Mouse (Mus musculus): ENCODE results near the gene Klhl32. TPM values are rescaled to one million over a fixed set of nuclear protein-coding genes. Genes with fewer than 3 reads are reported as not detected.

The Klhl32 gene
- total and polyA plus RNA-seq, 3 experiments: 0.03 TPM; not detected in 2

DNA sequence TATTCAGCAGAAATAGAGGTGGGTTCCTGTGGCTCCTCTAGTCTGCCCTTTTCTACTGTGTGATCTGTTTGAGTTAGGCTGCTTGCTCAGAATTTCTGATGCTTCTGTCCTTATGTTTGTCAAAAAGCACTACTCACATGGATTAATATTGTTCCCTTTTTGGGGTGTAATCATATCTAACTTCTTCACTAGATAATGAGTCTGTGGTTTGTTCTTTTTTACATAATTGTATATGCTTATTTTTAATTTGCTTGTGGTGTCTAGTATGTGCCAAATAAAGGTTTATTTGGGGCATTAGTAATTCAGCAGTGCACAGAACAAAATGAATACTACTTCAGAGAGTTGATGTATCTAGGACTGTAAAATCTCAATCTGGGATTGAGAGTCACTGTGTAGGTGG, 256.1 kb downstream of the Klhl32 start:
- TF ChIP-seq ETS1 (IDR thresholded peaks at IDR 0.05; ENCODE audit: low read depth, low read length) (peak; percentile 33; the same call in 1 of the 2 replicates), SIN3A (IDR thresholded peaks at IDR 0.05; ENCODE audit: low read length) (0 out of 2 replicates have a peak, but pooled peaks have one; percentile 28), USF2 (IDR thresholded peaks at IDR 0.05; ENCODE audit: borderline replicate concordance in 1 of 2, insufficient read depth in 1 of 2, low read depth in 1 of 2, low read length in 2 of 2) (no peak), ELF1 (IDR thresholded peaks at IDR 0.05; ENCODE audit: low read depth, low read length) (no peak), ZNF384 (IDR thresholded peaks at IDR 0.05; ENCODE audit: low read depth, low read length) (no peak), USF1 (IDR thresholded peaks at IDR 0.05; ENCODE audit: low read depth, low read length) (no peak), ZKSCAN1 (IDR thresholded peaks at IDR 0.05; ENCODE audit: low read depth, low read length) (no peak), ZC3H11A (IDR thresholded peaks at IDR 0.05; ENCODE audit: low read depth, low read length) (no peak), GATA1 (IDR thresholded peaks at IDR 0.05; ENCODE audit: low read depth, low read length) (peak; percentile 58; the same call in 1 of the 2 replicates), RCOR1 (IDR thresholded peaks at IDR 0.05; ENCODE audit: low read depth, low read length) (no peak), E2F4 (IDR thresholded peaks at IDR 0.05; ENCODE audit: borderline replicate concordance, low read depth, low read length) (no peak), JUND (IDR thresholded peaks at IDR 0.05; ENCODE audit: low read depth, low read length) (no peak), CHD2 (IDR thresholded peaks at IDR 0.05; ENCODE audit: low read length) (no peak), EP300 (IDR thresholded peaks at IDR 0.05; ENCODE audit: low read depth in 1 of 2, low read length in 2 of 2) (peak; percentile 25 to 51; a peak in 3 of 4 replicates), UBTF (IDR thresholded peaks at IDR 0.05; ENCODE audit: borderline replicate concordance, insufficient read depth, low read depth, low read length) (no peak), MYC (IDR thresholded peaks at IDR 0.05; ENCODE audit: low read depth, low read length) (0 out of 2 replicates have a peak, but pooled peaks have one; percentile 15)
- Histone ChIP-seq H3K4me3 (ENCODE audit: control insufficient read depth in 1 of 2, insufficient read depth in 1 of 2, low read depth in 2 of 2, low read length in 2 of 2) (no peak overlapping the region), H3K27me3 (ENCODE audit: control insufficient read depth in 1 of 2, insufficient read depth in 2 of 2, low read length in 2 of 2) (no peaks in the 10 kb centered on the region), H3K4me1 (ENCODE audit: control insufficient read depth in 1 of 2, insufficient read depth in 2 of 2, low read length in 2 of 2) (peaks cover 19 to 20% of the 10 kb centered on the region in 2 experiments), H3K36me3 (ENCODE audit: control insufficient read depth in 1 of 2, insufficient read depth in 2 of 2, low read length in 2 of 2) (peaks cover 18 to 33% of the 10 kb centered on the region in 2 experiments), H3K9ac (ENCODE audit: control insufficient read depth, low read depth, low read length, poor library complexity, severe bottlenecking) (no peak overlapping the region), H3K27ac (ENCODE audit: control insufficient read depth, low read depth, low read length) (no peak overlapping the region), H3K79me2 (ENCODE audit: control insufficient read depth, insufficient read depth, low read length, poor library complexity) (no peaks in the 10 kb centered on the region), H3K9me3 (replicated peaks; ENCODE audit: insufficient read depth, low read length) (no peaks in the 10 kb centered on the region)
- DNase-seq (ENCODE audit: low read depth, low spot score): peak; percentile 23

DNA sequence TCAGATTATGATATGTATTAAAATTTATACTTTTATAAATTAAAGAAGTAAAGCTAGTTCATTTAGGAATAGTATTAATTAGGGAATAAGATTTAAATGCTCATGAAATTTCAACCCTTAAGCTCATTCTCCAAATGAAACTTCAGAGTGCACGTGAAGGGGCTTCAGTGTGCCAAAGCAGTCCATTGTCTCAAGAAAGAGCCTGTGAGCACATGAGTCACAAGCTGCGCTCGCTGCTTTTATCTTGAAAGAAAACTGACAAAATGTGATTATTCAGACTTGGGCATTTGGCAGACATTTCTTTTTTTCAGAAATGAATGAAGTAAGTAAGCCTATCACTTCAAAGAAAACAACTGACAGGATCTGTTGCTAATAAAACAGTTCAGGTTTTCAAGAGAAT, 266.9 kb downstream of the Klhl32 start:
- H3K79me2 ChIP-seq (ENCODE audit: control insufficient read depth, insufficient read depth, low read length, poor library complexity): no peaks in the 10 kb centered on the region
- no peaks in the 10 kb centered on the region for H3K9me3 ChIP-seq (replicated peaks; ENCODE audit: insufficient read depth, low read length)
- no peak for DNase-seq (ENCODE audit: low read depth, low spot score)
- no peak overlapping the region for H3K9ac ChIP-seq (ENCODE audit: control insufficient read depth, low read depth, low read length, poor library complexity, severe bottlenecking)
- no peak for TF ChIP-seq CTCF (IDR thresholded peaks at IDR 0.05 in 2 of 3, conservative IDR thresholded peaks at IDR 0.05 in 1 of 3; ENCODE audit: control insufficient read depth in 1 of 3, insufficient read depth in 1 of 3, low read depth in 2 of 3, low read length in 3 of 3, poor library complexity in 1 of 3, severe bottlenecking in 1 of 3)
- TF ChIP-seq MAFK (IDR thresholded peaks at IDR 0.05; ENCODE audit: borderline replicate concordance, low read depth, low read length): no peak
- TF ChIP-seq SIN3A (IDR thresholded peaks at IDR 0.05; ENCODE audit: low read length): no peak
- TF ChIP-seq MYC (IDR thresholded peaks at IDR 0.05; ENCODE audit: low read depth, low read length): no peak
- TF ChIP-seq ZC3H11A (IDR thresholded peaks at IDR 0.05; ENCODE audit: low read depth, low read length): no peak
- no peak for TF ChIP-seq POLR2AphosphoS2 (IDR thresholded peaks at IDR 0.05; ENCODE audit: low read length)
- TF ChIP-seq NRF1 (IDR thresholded peaks at IDR 0.05; ENCODE audit: insufficient read depth, low read depth, low read length, poor library complexity, severe bottlenecking): no peak
- TF ChIP-seq MAX (IDR thresholded peaks at IDR 0.05; ENCODE audit: low read length): no peak
- no peak for TF ChIP-seq MXI1 (IDR thresholded peaks at IDR 0.05; ENCODE audit: low read depth, low read length)
- no peak for TF ChIP-seq MYB (IDR thresholded peaks at IDR 0.05; ENCODE audit: low read depth, low read length)
- TF ChIP-seq ZMIZ1 (IDR thresholded peaks at IDR 0.05; ENCODE audit: low read depth, low read length): no peak
- TF ChIP-seq NELFE (IDR thresholded peaks at IDR 0.05; ENCODE audit: low read depth, low read length): no peak
- no peak for TF ChIP-seq GABPA (IDR thresholded peaks at IDR 0.05; ENCODE audit: low read depth, low read length)
- no peak for TF ChIP-seq ZNF384 (IDR thresholded peaks at IDR 0.05; ENCODE audit: low read depth, low read length)
- no peak for TF ChIP-seq MAZ (IDR thresholded peaks at IDR 0.05; ENCODE audit: low read depth, low read length)
- TF ChIP-seq UBTF (IDR thresholded peaks at IDR 0.05; ENCODE audit: borderline replicate concordance, insufficient read depth, low read depth, low read length): no peak
- TF ChIP-seq TCF12 (IDR thresholded peaks at IDR 0.05; ENCODE audit: low read depth, low read length): no peak
- TF ChIP-seq ETS1 (IDR thresholded peaks at IDR 0.05; ENCODE audit: low read depth, low read length): no peak
- no peaks in the 10 kb centered on the region for H3K27me3 ChIP-seq (ENCODE audit: control insufficient read depth in 1 of 2, insufficient read depth in 2 of 2, low read length in 2 of 2)
- no peak overlapping the region for H3K27ac ChIP-seq (ENCODE audit: control insufficient read depth, low read depth, low read length)
- no peaks in the 10 kb centered on the region; a peak in 1 of 4 replicates for H3K4me1 ChIP-seq (ENCODE audit: control insufficient read depth in 1 of 2, insufficient read depth in 2 of 2, low read length in 2 of 2)
- peaks cover 0 to 49% of the 10 kb centered on the region in 2 experiments; a peak in 2 of 4 replicates for H3K36me3 ChIP-seq (ENCODE audit: control insufficient read depth in 1 of 2, insufficient read depth in 2 of 2, low read length in 2 of 2)
- no peak overlapping the region for H3K4me3 ChIP-seq (ENCODE audit: control insufficient read depth in 1 of 2, insufficient read depth in 1 of 2, low read depth in 2 of 2, low read length in 2 of 2)
